Mouse (Mus musculus): ENCODE data around the gene Fuca2. TPM values are rescaled to one million over a fixed set of nuclear protein-coding genes. Genes with fewer than 3 reads are reported as not detected.
A peak's percentile ranks its signal among the peaks of the same experiment; 100 is the strongest.

Fuca2 gene
- total RNA-seq, 2 experiments from 2014 or later: 19.8 to 25.0 TPM

DNA sequence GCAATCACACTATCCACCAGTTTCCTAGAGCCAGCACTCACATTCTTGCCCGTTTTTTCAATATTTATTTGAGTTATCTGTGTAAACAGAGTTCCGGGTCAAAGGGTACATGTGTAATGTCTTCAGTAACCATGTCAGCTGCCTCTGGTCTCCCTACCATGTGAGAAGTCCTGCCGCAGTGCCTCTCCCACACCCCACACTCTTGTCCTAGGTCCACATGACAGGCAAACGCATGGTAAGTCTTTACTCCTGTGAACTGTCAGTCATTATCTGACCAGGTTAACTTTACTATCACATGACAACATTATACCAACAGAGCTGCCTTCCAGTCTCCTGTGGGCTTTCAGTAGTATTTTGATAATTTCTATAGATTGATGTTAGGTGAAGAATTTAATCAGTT is 28.8 kb downstream of the Fuca2 start:
- no peak for DNase-seq

DNA sequence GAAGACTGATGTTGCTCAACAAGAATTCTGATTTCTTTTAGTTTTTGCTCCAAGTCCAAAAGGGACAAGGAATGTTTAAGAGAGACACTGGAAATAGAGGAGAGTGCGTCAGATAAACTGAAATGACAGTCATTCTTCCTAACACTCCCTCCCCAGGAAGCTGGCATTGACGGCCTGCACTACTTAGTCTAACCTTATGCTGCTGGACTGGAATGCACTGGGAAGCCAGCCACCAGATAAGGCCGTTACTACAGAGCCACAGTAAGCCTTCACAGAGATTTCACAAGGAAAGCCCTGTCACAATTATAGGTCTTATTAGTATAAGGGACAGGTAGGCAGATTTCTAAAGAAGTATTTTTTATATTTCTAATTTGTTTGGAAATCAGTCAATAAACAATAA is 35.4 kb downstream of the Fuca2 start:
- DNase-seq: no peak

DNA sequence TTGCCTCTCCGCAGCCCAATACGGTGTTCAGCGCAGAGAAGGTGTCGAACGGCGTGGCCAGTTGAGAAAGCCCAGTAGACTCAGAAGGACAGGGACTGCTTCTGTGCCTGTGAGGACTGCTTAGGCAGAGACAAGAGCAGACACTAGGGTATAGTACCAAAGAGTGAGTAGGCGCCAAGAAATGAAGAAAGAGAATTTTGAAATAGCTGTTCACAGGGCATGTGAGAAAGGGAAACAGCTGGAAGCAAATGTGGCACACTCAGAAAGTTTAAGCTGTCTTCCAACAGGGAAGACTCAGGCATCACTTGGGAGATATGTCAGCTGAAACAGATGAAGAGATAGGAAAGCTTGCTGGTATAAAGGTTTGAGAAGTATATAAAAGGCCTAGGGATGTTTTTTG is 37.4 kb downstream of the Fuca2 start:
- no peak for DNase-seq

DNA sequence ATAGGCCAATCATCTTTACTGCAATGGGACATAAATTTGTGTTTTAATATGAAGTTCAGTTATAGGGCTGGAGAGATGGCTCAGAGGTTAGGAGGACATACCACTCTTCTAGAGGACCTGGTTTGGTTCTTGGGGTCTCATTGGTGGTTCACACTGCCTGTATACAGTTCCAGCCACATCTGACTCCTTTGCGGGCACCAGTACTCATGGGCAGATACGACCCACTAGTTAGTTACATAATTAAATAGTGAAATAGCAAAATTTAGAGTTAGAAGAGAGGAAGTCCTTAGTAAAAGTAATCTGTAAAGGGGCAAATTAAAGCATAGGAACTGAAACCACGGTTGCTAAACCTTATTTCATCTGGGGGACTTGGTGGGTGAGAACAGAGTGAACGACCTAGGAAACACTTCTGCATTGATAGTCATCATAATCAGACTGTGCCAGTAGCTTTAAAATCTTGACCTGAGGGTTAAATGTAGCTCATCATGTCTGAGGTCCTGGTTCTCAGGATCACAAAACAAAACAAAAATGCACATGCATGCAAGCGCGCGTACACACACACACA is 40.5 kb downstream of the Fuca2 start:
- DNase-seq: no peak

DNA sequence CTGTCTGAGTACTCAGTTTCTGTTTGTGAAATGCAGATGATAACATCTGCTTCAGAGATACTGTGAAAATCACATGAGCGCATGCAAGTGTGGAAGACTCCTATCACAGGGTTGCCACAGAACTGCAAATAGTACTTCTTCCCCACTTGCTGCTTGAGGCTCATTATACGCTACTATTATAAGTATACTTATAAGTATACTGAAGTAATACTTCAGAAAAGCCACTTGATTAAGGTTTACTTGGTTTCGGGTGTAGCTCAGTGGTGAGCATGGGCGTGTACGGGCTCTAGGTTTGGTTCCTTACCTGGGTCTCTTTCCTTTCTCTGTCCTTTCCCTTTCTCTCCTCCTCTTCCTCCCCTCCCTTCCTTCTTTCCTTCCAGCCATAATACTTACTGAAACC is 42.4 kb downstream of the Fuca2 start:
- DNase-seq: no peak

DNA sequence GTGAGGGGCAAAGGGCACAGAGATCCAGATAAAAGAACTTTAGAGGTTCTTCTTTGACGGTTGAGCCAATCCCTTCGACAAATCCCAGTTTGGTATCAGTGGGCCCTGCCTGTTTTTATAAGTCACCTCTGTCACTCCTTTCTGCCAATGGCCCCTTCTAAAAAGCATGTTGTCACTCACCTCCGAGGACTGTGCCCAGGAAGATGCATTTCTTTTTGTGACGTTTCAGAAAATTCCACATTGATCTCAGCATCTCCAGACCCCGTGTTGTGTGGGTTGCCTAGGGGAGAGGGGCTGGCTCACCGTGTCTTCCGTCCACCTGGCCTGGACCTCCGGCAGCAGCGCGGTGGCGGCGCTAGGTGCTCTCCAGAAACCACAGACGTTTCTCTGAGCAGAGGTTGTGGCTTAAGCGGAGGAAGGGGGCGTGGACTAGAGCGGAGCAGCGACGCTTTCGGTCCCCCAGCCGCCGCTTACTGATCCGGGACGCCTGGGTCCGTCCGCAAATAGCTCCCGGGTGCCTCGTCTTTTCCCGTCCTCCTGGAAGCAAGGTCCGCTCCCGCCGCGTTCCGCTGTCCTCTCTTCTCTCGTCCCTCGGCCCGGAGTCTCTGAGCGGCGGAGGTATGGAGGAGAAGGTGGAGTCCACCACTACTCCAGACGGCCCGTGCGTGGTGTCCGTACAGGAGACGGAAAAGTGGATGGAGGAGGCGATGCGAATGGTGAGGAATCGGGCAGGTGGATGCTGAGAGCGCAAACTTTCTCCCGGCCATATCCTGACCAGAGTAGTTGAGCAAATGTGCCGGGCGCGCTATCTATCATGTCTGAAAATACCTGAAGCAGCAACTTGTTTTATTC is 53.5 kb downstream of the Fuca2 start, which contains the start of the genes Adat2 and Pex3:
Gene Adat2 (plus strand): TSS at position 249 of the 852 bp plus-strand sequence.
Gene Pex3 (minus strand): TSS at position 497 of the 852 bp plus-strand sequence.
- DNase-seq: peak; percentile 95

DNA sequence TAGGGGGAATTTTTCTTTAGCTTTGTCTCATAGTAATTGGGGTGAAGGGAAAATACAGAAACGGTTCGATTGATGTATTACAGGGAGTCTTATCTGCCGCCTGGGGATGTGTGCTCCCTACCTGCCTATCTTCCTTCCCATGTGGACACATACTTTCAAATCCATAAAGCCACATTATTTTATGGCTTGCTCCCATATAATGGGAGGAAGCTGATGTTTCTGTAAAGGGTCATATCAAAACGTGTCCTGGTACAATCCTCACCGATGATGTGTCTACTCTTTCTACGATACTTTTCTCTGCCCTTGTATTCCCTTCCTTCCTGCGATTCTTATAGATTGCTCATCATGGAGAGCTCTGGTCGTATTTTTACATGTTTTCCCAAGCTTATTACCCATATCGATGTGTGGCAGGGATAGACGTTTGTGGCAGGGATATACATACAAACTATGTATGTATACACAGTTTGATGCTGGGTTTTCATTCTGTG is 54.2 kb downstream of the Fuca2 start:
- no peak for DNase-seq

DNA sequence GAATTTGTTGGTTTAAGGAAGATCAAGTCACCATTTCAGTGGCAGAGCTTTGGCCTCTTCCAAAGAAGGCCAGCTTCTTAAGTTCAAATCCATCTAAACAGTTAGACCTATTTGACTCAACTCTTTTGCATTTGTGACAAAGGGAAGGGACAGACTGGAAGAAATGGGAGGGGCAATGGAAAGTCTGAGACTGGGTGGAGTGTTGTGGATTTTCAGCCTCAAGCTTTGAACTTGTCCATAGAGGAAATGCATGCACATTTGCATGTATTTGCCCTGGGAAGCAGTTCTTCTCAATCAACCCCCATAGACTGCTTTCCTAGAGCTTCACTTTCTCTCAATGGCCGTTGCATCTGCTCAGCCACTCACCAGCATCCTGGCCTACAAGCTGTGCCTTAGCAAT is 55.0 kb downstream of the Fuca2 start:
- no peak for DNase-seq

DNA sequence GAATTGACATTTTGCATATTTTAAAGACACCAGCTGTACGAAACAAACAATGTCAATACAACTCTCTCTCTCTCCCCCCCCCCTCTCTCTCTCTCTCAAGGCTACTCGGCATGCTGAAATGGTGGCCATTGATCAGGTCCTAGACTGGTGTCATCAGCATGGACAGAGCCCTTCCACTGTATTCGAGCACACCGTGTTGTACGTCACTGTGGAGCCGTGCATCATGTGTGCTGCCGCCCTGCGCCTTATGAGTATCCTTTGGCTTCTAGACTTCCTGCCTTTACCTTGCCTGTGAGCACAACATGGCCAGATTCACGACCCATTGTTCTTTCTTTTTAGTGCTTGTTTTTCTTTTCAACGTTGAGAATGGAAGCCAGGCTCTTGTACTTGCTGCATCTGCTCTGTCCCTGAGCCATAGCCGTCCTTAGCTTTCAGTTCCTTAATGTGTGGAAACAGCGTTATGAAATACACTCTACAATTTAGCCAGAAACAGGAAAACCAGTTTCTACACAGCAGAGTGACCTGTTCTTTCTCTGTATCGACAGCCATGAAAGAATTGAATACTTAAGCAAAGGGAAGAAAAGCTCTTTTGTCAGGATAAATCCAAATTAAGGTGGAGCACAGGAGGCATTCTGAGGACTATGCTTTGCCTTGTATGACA is 60.8 kb downstream of the Fuca2 start:
- DNase-seq: no peak

DNA sequence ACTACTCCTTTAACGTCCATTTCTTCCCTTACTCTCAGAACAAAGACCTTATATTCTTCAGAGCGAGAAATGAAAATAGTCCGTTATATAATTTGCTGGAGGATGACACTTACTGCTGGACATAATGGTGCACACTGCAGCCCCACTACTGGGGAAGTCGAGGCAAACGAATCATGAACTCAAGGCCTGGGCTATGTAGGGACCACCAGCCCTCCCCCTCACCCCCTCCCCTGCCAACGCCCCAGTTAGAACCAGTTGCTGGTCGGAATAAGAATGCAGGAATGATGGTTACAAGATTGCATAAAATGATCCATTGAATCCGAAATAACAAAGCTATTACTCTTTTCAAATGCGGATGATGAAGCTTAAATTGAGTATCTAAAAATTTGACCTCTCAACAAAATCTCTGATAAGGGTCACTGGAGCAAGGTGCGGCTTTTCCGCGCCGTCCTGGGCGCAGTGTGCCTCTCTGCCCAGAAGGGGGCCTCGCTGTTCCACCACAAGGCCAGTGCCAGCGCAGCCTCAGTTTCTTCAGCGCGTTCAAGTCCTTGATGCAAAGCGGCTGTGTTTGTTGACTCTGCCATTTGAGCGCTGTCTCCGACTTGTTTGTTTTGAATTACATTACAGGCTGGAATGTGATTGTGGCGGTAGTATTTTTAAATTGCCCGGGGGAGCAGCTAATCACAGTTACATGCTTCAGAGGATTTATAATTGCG is 65.2 kb downstream of the Fuca2 start:
- DNase-seq: peak; percentile 82

DNA sequence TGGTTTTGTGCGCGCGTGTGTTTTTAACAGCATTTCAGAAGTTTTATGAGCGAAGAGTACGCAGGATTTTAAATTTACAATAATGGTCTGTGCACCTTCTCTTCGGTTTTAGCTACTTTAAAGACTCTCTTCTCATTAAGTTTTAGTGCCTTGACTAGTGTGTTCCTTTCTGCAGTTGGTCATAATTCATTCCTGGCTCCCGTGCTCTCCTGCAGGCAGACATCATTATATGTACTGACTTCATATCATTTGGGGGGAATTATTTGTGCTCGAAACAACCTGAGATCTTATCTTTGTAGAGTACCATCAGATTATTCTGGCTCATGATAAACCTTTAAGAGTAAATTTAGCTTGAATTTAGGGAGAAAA is 65.7 kb downstream of the Fuca2 start:
- DNase-seq: no peak

DNA sequence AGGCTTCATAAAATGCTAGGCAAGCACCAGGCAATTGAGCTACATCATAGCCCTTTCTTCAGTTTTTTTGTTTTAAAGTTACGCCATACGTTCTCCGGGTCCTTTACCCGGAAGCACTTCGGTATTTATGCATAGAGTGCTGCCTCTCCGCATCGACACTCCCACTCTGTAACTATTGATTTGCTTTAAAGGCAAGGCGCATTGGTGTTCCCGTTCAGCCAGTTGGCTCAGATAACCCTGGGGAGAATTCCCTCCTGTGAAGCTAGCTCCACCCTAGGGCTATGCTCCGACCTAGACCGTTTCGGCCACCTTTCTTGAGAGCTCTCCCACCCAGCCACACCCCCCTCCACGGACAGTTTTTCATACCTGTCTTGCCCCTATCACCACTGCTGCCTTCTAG is 67.1 kb downstream of the Fuca2 start:
- no peak for DNase-seq

Other genes with a start within 250 kb of the Fuca2 start
- gene Phactr2, start 25.1 kb upstream of the Fuca2 start, total RNA-seq (2021): 10 to 100 TPM; 32.1 to 39.0 TPM
- 1 to 10 TPM; 5.3 to 5.5 TPM for gene Adat2, start 53.4 kb downstream of the Fuca2 start, total RNA-seq (2021)
- gene Pex3, start 53.6 kb downstream of the Fuca2 start, total RNA-seq (2021): 10 to 100 TPM; 51.6 to 54.6 TPM

Data from adrenal gland, postnatal 10 days (tissue).